Mouse (Mus musculus): Measurements from ENCODE around the gene Ptpn5. TPM values are rescaled to one million over a fixed set of nuclear protein-coding genes. Genes with fewer than 3 reads are reported as not detected.
A peak's percentile ranks its signal among the peaks of the same experiment; 100 is the strongest.

The Ptpn5 gene
- polyA plus RNA-seq, 1 experiment from 2014 or later: 1.3 TPM

- H3K4me2 ChIP-seq: peak overlapping the region; percentile 77
- ATAC-seq (ENCODE audit: insufficient read depth, low FRiP score, low read depth): no peak
- no peak overlapping the region for H3K9ac ChIP-seq
- H3K9me3 ChIP-seq: no peaks in the 10 kb centered on the region
- H3K36me3 ChIP-seq: no peaks in the 10 kb centered on the region
- H3K4me1 ChIP-seq: peaks cover 21% of the 10 kb centered on the region; the same call in 1 of the 2 replicates
- peak overlapping the region; percentile 79 for H3K4me3 ChIP-seq (replicated peaks)
- peak overlapping the region; percentile 94 for H3K27ac ChIP-seq
- WGBS: 15% methylated on average over 3 of the region's 3 CpGs
- H3K27me3 ChIP-seq (replicated peaks): no peaks in the 10 kb centered on the region
Measured at GRCm38 (mm10) chr7:47052276-47052675, 81.2 kb downstream of the Ptpn5 start.

- peak overlapping the region; percentile 94 for H3K27ac ChIP-seq
- H3K4me2 ChIP-seq: peak overlapping the region; percentile 77
- peaks cover 21% of the 10 kb centered on the region; the same call in 1 of the 2 replicates for H3K4me1 ChIP-seq
- 0% methylated on average over 2 of the region's 2 CpGs for WGBS
- no peaks in the 10 kb centered on the region for H3K27me3 ChIP-seq (replicated peaks)
- 0 out of 2 replicates have a peak overlapping the region, but pooled peaks have one; percentile 12 for H3K9ac ChIP-seq
- ATAC-seq (ENCODE audit: insufficient read depth, low FRiP score, low read depth): no peak
- peak overlapping the region; percentile 79 for H3K4me3 ChIP-seq (replicated peaks)
- H3K36me3 ChIP-seq: no peaks in the 10 kb centered on the region
- no peaks in the 10 kb centered on the region for H3K9me3 ChIP-seq
Measured at GRCm38 (mm10) chr7:47051404-47052151, 81.9 kb downstream of the Ptpn5 start.

- no peaks in the 10 kb centered on the region for H3K27me3 ChIP-seq (replicated peaks)
- under 1% methylated on average over 34 of the region's 34 CpGs for WGBS
- peak; percentile 47; the same call in 1 of the 2 replicates for ATAC-seq (ENCODE audit: insufficient read depth, low FRiP score, low read depth)
- H3K4me2 ChIP-seq: peak overlapping the region; percentile 77
- peak overlapping the region; percentile 79 for H3K4me3 ChIP-seq (replicated peaks)
- H3K27ac ChIP-seq: peak overlapping the region; percentile 94
- no peaks in the 10 kb centered on the region for H3K36me3 ChIP-seq
- peaks cover 21% of the 10 kb centered on the region; the same call in 1 of the 2 replicates for H3K4me1 ChIP-seq
- no peaks in the 10 kb centered on the region for H3K9me3 ChIP-seq
- H3K9ac ChIP-seq: peak overlapping the region; percentile 51
Measured at GRCm38 (mm10) chr7:47050766-47051165, 82.7 kb downstream of the Ptpn5 start.

- H3K9me3 ChIP-seq: no peaks in the 10 kb centered on the region
- peak within 1 kb of the TSS; percentile 79 for H3K4me3 ChIP-seq (replicated peaks)
- H3K4me2 ChIP-seq: peak within 1 kb of the TSS; percentile 77
- peak within 1 kb of the TSS; percentile 51 for H3K9ac ChIP-seq
- H3K27ac ChIP-seq: peak within 1 kb of the TSS; percentile 94
- peak; percentile 98 for ATAC-seq (ENCODE audit: insufficient read depth, low FRiP score, low read depth)
- H3K36me3 ChIP-seq: no peaks in the 10 kb centered on the region
- H3K27me3 ChIP-seq (replicated peaks): no peaks in the 10 kb centered on the region
- WGBS: under 1% methylated on average over 33 of the region's 33 CpGs
- peaks cover 21% of the 10 kb centered on the region; the same call in 1 of the 2 replicates for H3K4me1 ChIP-seq
Measured at GRCm38 (mm10) chr7:47050366-47050765, 83.1 kb downstream of the Ptpn5 start, which contains the start of gene Tmem86a. Gene Tmem86a (plus strand): TSS chr7:47050601.

GRCm38 (mm10) chr7:47042823-47043490 is 90.5 kb downstream of the Ptpn5 start:
- H3K27me3 ChIP-seq (replicated peaks): no peaks in the 10 kb centered on the region
- H3K4me3 ChIP-seq (replicated peaks): no peak overlapping the region
- H3K4me1 ChIP-seq: peaks cover 7% of the 10 kb centered on the region; the same call in 1 of the 2 replicates
- ATAC-seq (ENCODE audit: insufficient read depth, low FRiP score, low read depth): peak; percentile 47; the same call in 1 of the 2 replicates
- H3K9ac ChIP-seq: no peak overlapping the region
- no peaks in the 10 kb centered on the region for H3K9me3 ChIP-seq
- no peak overlapping the region for H3K4me2 ChIP-seq
- H3K36me3 ChIP-seq: no peaks in the 10 kb centered on the region
- peak overlapping the region; percentile 55 for H3K27ac ChIP-seq
- WGBS: 31% methylated on average over 6 of the region's 6 CpGs

- no peak for ATAC-seq (ENCODE audit: insufficient read depth, low FRiP score, low read depth)
- no peaks in the 10 kb centered on the region for H3K36me3 ChIP-seq
- peaks cover 7% of the 10 kb centered on the region; the same call in 1 of the 2 replicates for H3K4me1 ChIP-seq
- no peak overlapping the region for H3K4me3 ChIP-seq (replicated peaks)
- H3K9ac ChIP-seq: no peak overlapping the region
- 80% methylated on average over 4 of the region's 4 CpGs for WGBS
- H3K27me3 ChIP-seq (replicated peaks): no peaks in the 10 kb centered on the region
- H3K9me3 ChIP-seq: no peaks in the 10 kb centered on the region
- H3K4me2 ChIP-seq: no peak overlapping the region
- H3K27ac ChIP-seq: peak overlapping the region; percentile 55
Measured at GRCm38 (mm10) chr7:47042121-47042520, 91.4 kb downstream of the Ptpn5 start.

GRCm38 (mm10) chr7:47041706-47042105 is 91.8 kb downstream of the Ptpn5 start:
- Histone ChIP-seq H3K4me3 (replicated peaks) (no peak overlapping the region), H3K9ac (no peak overlapping the region), H3K4me2 (no peak overlapping the region), H3K36me3 (no peaks in the 10 kb centered on the region), H3K27ac (no peak overlapping the region), H3K27me3 (replicated peaks) (no peaks in the 10 kb centered on the region), H3K4me1 (peaks cover 7% of the 10 kb centered on the region; the same call in 1 of the 2 replicates), H3K9me3 (no peaks in the 10 kb centered on the region)
- ATAC-seq (ENCODE audit: insufficient read depth, low FRiP score, low read depth): no peak
- WGBS: 84% methylated on average over 3 of the region's 3 CpGs

- Histone ChIP-seq H3K4me3 (replicated peaks) (no peak overlapping the region), H3K4me2 (no peak overlapping the region), H3K36me3 (no peaks in the 10 kb centered on the region), H3K4me1 (no peaks in the 10 kb centered on the region), H3K27me3 (replicated peaks) (no peaks in the 10 kb centered on the region), H3K9ac (no peak overlapping the region), H3K27ac (no peak overlapping the region), H3K9me3 (no peaks in the 10 kb centered on the region)
- ATAC-seq (ENCODE audit: insufficient read depth, low FRiP score, low read depth): no peak
- 71% methylated on average over 8 of the region's 8 CpGs for WGBS
Measured at GRCm38 (mm10) chr7:47035426-47035825, 98.1 kb downstream of the Ptpn5 start.

GRCm38 (mm10) chr7:47034785-47035384 is 98.6 kb downstream of the Ptpn5 start:
- no peaks in the 10 kb centered on the region for H3K36me3 ChIP-seq
- 84% methylated on average over 4 of the region's 4 CpGs for WGBS
- ATAC-seq (ENCODE audit: insufficient read depth, low FRiP score, low read depth): no peak

GRCm38 (mm10) chr7:47031371-47031770 is 102.1 kb downstream of the Ptpn5 start:
- H3K4me3 ChIP-seq (replicated peaks): no peak overlapping the region
- H3K36me3 ChIP-seq: no peaks in the 10 kb centered on the region
- H3K4me1 ChIP-seq: no peaks in the 10 kb centered on the region
- H3K27me3 ChIP-seq (replicated peaks): no peaks in the 10 kb centered on the region
- no peak overlapping the region for H3K27ac ChIP-seq
- 64% methylated on average over 4 of the region's 4 CpGs for WGBS
- no peak for ATAC-seq (ENCODE audit: insufficient read depth, low FRiP score, low read depth)
- no peaks in the 10 kb centered on the region for H3K9me3 ChIP-seq
- no peak overlapping the region for H3K9ac ChIP-seq
- H3K4me2 ChIP-seq: no peak overlapping the region

More at GRCm38 (mm10) chr7:47034785-47035384, 98.6 kb downstream of the Ptpn5 start:
- H3K4me2 ChIP-seq: no peak overlapping the region
- no peaks in the 10 kb centered on the region for H3K9me3 ChIP-seq
- no peak overlapping the region for H3K27ac ChIP-seq
- H3K4me1 ChIP-seq: no peaks in the 10 kb centered on the region
- no peaks in the 10 kb centered on the region for H3K27me3 ChIP-seq (replicated peaks)
- H3K9ac ChIP-seq: no peak overlapping the region
- no peak overlapping the region for H3K4me3 ChIP-seq (replicated peaks)

GRCm38 (mm10) chr7:47030517-47031193 is 102.8 kb downstream of the Ptpn5 start:
- Histone ChIP-seq H3K4me2 (no peak overlapping the region), H3K36me3 (no peaks in the 10 kb centered on the region), H3K27ac (no peak overlapping the region), H3K27me3 (replicated peaks) (no peaks in the 10 kb centered on the region), H3K4me1 (no peaks in the 10 kb centered on the region), H3K9ac (no peak overlapping the region), H3K4me3 (replicated peaks) (no peak overlapping the region), H3K9me3 (no peaks in the 10 kb centered on the region)
- WGBS: 72% methylated on average over 9 of the region's 9 CpGs
- no peak for ATAC-seq (ENCODE audit: insufficient read depth, low FRiP score, low read depth)

Data from stomach, embryonic 15.5 days (tissue).